Mouse (Mus musculus): Measurements from ENCODE around the gene Hormad2. TPM values are rescaled to one million over a fixed set of nuclear protein-coding genes. Genes with fewer than 3 reads are reported as not detected.

Gene Hormad2
- polyA plus RNA-seq, 1 experiment from 2014 or later: 0.56 TPM

DNA sequence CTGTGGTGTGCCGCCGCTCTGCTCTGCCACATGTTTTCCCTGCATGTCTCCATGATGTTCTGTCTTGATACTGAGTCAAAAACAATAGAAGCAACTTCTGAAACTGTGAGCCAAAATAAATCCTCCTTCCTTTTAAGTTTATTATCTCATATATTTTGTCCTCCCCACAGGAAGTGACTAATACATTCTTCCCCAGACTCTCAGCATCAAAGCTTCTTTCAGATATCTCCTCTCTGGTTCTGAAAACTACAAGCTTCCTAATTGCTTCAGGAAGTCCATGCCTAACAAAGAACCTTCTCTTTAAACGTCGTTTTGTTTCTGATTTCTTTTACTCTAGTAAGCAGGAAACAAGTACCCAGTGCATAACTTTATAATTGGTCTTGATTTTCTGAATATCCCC lies 6.4 kb downstream of the Hormad2 start:
- H3K36me3 ChIP-seq (ENCODE audit: control insufficient read depth, insufficient read depth): no peaks in the 10 kb centered on the region
- H3K27me3 ChIP-seq (ENCODE audit: control insufficient read depth, insufficient read depth, low read length): no peaks in the 10 kb centered on the region
- H3K4me3 ChIP-seq (ENCODE audit: low read length): no peak overlapping the region
- WGBS: 54% methylated on average over 4 of the region's 4 CpGs
- no peaks in the 10 kb centered on the region for H3K4me1 ChIP-seq (ENCODE audit: control insufficient read depth, insufficient read depth, low read length)
- no peak overlapping the region for H3K27ac ChIP-seq (ENCODE audit: low read length)
- ATAC-seq (replicated peaks; ENCODE audit: extremely low read depth, insufficient read depth, low FRiP score): no peak
- no peak overlapping the region for H3K4me2 ChIP-seq (ENCODE audit: low read depth, low read length)
- H3K9ac ChIP-seq (ENCODE audit: low read length): no peak overlapping the region
- H3K9me3 ChIP-seq (replicated peaks; ENCODE audit: control insufficient read depth, low read length): no peaks in the 10 kb centered on the region

DNA sequence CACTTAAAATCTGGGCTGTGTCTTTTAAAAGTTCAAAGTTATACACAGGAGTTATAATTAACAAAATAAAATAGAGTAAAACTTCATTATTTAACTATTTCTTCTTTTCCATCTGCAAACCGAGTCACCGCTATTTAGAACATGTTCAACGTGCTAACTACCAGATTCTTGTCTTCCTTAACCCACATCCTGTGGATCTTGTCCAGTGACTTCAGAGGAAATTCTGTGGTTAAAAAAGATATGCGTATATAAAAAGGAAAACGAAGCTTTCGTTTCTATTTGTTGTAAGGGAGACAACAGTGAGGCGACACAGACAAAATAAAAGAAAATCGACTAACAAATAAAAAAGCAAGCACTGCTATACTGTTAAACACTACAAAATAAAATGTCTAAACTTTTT lies 17.1 kb downstream of the Hormad2 start:
- Histone ChIP-seq H3K27ac (ENCODE audit: low read length) (no peak overlapping the region), H3K4me2 (ENCODE audit: low read depth, low read length) (no peak overlapping the region), H3K9ac (ENCODE audit: low read length) (no peak overlapping the region), H3K27me3 (ENCODE audit: control insufficient read depth, insufficient read depth, low read length) (no peaks in the 10 kb centered on the region), H3K4me3 (ENCODE audit: low read length) (no peak overlapping the region), H3K36me3 (ENCODE audit: control insufficient read depth, insufficient read depth) (no peaks in the 10 kb centered on the region), H3K9me3 (replicated peaks; ENCODE audit: control insufficient read depth, low read length) (no peaks in the 10 kb centered on the region), H3K4me1 (ENCODE audit: control insufficient read depth, insufficient read depth, low read length) (no peaks in the 10 kb centered on the region)
- ATAC-seq (replicated peaks; ENCODE audit: extremely low read depth, insufficient read depth, low FRiP score): no peak
- WGBS: 69% methylated on average over 8 of the region's 8 CpGs

DNA sequence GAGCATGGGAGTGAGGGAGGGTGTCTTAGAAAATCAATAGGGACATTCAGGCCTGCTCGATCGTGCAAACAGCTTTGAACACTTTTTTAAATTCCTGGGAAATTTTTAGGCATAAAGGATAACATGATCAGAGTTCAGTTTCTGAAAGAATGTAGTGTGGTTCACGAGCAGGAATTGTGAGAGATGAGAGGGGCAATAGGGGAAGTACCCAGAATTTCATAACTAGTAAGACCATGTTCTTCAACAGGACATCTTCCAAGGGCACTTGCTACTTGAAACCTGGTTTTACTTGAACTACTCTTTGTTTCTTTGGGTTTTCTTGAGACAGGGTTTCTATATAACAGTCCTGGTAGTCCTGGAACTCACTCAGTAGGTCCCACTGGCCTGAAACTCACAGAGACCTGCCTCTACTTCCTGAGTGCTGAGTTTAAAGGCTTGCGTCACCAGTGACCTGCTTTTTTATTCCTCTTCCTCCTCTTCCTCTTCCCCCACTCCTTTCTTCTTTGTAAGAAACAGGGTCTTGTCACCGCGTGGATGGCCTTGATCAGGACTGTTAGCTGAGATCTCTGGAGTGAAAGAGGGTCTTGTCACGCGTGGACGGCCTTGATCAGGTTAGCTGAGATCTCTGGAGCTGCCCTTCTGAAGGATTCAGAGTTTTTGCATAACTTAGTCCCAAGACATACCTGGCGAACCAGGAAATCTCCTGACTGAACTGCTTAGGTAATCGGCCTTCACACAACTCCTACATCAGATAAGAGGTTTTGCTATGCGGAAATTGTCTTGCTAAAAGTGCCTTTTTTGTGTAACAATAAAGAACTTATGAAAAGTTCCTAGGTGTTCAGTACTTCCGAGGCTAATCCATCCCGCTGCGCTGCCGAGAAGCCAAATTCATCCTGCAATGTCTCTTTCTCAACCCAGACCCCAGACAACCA lies 18.1 kb downstream of the Hormad2 start:
- Histone ChIP-seq H3K27ac (ENCODE audit: low read length) (no peak overlapping the region), H3K4me2 (ENCODE audit: low read depth, low read length) (no peak overlapping the region), H3K36me3 (ENCODE audit: control insufficient read depth, insufficient read depth) (no peaks in the 10 kb centered on the region), H3K9me3 (replicated peaks; ENCODE audit: control insufficient read depth, low read length) (no peaks in the 10 kb centered on the region), H3K4me1 (ENCODE audit: control insufficient read depth, insufficient read depth, low read length) (no peaks in the 10 kb centered on the region), H3K9ac (ENCODE audit: low read length) (no peak overlapping the region), H3K27me3 (ENCODE audit: control insufficient read depth, insufficient read depth, low read length) (no peaks in the 10 kb centered on the region), H3K4me3 (ENCODE audit: low read length) (no peak overlapping the region)
- 76% methylated on average over 16 of the region's 16 CpGs for WGBS
- no peak for ATAC-seq (replicated peaks; ENCODE audit: extremely low read depth, insufficient read depth, low FRiP score)

DNA sequence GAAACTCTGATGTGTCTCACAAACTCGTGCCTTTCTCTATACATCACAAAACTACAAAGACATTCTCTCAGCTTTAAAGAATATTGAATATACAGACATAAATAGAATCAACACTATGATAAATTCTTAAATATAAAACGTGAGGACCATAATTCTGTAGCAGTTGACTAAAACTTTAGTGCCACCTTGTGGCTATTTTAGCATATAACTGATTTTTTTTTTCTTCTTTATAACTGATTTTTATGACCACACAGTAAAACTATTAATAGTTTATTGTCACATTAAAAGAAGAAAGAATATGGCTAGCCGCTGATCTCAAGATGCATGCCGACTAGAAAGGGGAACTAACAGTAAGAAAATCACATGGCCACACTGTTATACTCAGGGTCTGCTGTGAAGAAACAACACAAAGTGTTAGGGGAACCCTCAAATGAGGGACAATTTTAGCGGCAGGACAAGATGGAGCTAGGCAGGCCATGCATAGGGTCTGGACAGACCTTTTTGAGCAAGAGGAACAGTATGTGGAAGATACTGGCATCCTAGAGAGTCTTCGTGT lies 18.9 kb downstream of the Hormad2 start:
- Histone ChIP-seq H3K4me2 (ENCODE audit: low read depth, low read length) (no peak overlapping the region), H3K27ac (ENCODE audit: low read length) (no peak overlapping the region), H3K27me3 (ENCODE audit: control insufficient read depth, insufficient read depth, low read length) (no peaks in the 10 kb centered on the region), H3K9ac (ENCODE audit: low read length) (no peak overlapping the region), H3K4me3 (ENCODE audit: low read length) (no peak overlapping the region), H3K9me3 (replicated peaks; ENCODE audit: control insufficient read depth, low read length) (no peaks in the 10 kb centered on the region), H3K4me1 (ENCODE audit: control insufficient read depth, insufficient read depth, low read length) (no peaks in the 10 kb centered on the region), H3K36me3 (ENCODE audit: control insufficient read depth, insufficient read depth) (no peaks in the 10 kb centered on the region)
- 31% methylated on average over 6 of the region's 6 CpGs for WGBS
- ATAC-seq (replicated peaks; ENCODE audit: extremely low read depth, insufficient read depth, low FRiP score): no peak

DNA sequence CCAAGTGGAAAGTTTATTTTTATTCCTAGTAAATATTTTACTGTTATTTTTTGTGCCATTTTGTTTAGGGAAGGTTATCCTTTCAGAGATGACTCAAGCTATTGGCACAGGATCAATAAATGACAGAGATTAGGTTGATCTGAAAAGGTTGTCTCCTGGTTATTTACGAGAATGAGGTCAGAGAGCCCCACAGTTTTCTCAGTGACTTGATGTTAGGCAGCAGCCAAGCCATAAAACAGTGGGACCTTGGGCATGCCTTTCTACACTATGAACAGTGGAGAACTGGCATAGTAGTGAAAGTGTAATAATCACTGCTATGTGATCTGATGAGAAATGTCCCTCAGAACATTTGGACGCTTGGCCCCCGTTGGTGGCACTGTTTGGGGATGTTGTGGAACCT lies 22.9 kb downstream of the Hormad2 start:
- H3K4me1 ChIP-seq (ENCODE audit: control insufficient read depth, insufficient read depth, low read length): no peaks in the 10 kb centered on the region
- no peak for ATAC-seq (replicated peaks; ENCODE audit: extremely low read depth, insufficient read depth, low FRiP score)
- H3K9me3 ChIP-seq (replicated peaks; ENCODE audit: control insufficient read depth, low read length): 0 out of 2 replicates have a peak, but pooled peaks cover 3% of the 10 kb centered on the region
- no peaks in the 10 kb centered on the region for H3K36me3 ChIP-seq (ENCODE audit: control insufficient read depth, insufficient read depth)
- H3K27me3 ChIP-seq (ENCODE audit: control insufficient read depth, insufficient read depth, low read length): no peaks in the 10 kb centered on the region
- no peak overlapping the region for H3K4me2 ChIP-seq (ENCODE audit: low read depth, low read length)
- no peak overlapping the region for H3K27ac ChIP-seq (ENCODE audit: low read length)
- no peak overlapping the region for H3K9ac ChIP-seq (ENCODE audit: low read length)
- H3K4me3 ChIP-seq (ENCODE audit: low read length): no peak overlapping the region
- 69% methylated on average over 3 of the region's 3 CpGs for WGBS

DNA sequence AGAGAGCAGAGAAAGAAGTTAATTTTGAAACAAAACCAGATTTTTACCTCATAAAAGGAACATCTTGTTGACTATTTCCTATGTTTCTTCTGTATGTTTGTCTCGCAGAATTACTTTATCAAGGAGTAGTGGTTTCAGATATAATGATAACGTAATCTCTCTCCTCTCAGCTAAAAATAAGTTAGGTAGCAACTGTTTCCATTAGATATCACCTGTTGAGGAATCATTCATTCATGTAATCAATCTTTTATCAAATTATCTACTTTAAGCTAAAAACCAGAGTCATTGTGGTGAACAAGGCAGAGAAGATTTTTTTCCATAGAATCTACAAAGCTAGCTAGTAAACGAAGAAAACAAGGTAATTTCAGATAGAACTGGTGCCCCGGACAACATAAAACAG lies 28.6 kb downstream of the Hormad2 start:
- Histone ChIP-seq H3K4me1 (ENCODE audit: control insufficient read depth, insufficient read depth, low read length) (no peaks in the 10 kb centered on the region), H3K4me2 (ENCODE audit: low read depth, low read length) (no peak overlapping the region), H3K27me3 (ENCODE audit: control insufficient read depth, insufficient read depth, low read length) (no peaks in the 10 kb centered on the region), H3K27ac (ENCODE audit: low read length) (no peak overlapping the region), H3K9me3 (replicated peaks; ENCODE audit: control insufficient read depth, low read length) (0 out of 2 replicates have a peak, but pooled peaks cover 3% of the 10 kb centered on the region), H3K9ac (ENCODE audit: low read length) (no peak overlapping the region), H3K4me3 (ENCODE audit: low read length) (no peak overlapping the region), H3K36me3 (ENCODE audit: control insufficient read depth, insufficient read depth) (no peaks in the 10 kb centered on the region)
- no peak for ATAC-seq (replicated peaks; ENCODE audit: extremely low read depth, insufficient read depth, low FRiP score)
- 74% methylated on average over 4 of the region's 4 CpGs for WGBS

DNA sequence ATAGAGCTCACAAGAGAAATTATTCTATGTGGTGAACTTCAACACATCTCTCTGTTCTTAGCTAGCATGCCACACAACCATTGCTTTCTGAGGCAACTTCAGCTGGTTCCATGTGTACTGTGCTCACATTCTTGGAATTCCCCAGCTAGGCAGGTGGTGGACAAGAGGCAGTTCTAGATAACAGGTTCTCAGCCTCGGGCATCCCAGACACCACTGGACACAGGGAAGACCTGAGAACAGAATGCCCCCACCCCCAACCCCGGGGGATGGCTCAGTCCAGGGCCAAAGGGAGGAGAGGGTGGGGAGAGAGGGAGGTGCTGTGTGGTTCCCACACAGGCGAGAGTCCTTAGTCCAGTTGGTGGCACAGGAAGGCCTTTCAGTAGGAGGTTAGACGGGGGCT lies 36.6 kb downstream of the Hormad2 start:
- no peak overlapping the region for H3K4me3 ChIP-seq (ENCODE audit: low read length)
- ATAC-seq (replicated peaks; ENCODE audit: extremely low read depth, insufficient read depth, low FRiP score): no peak
- no peaks in the 10 kb centered on the region for H3K27me3 ChIP-seq (ENCODE audit: control insufficient read depth, insufficient read depth, low read length)
- no peaks in the 10 kb centered on the region for H3K36me3 ChIP-seq (ENCODE audit: control insufficient read depth, insufficient read depth)
- no peaks in the 10 kb centered on the region for H3K9me3 ChIP-seq (replicated peaks; ENCODE audit: control insufficient read depth, low read length)
- WGBS: 28% methylated on average over 4 of the region's 4 CpGs
- H3K4me2 ChIP-seq (ENCODE audit: low read depth, low read length): no peak overlapping the region
- no peak overlapping the region for H3K27ac ChIP-seq (ENCODE audit: low read length)
- H3K9ac ChIP-seq (ENCODE audit: low read length): no peak overlapping the region
- peaks cover 9% of the 10 kb centered on the region for H3K4me1 ChIP-seq (ENCODE audit: control insufficient read depth, insufficient read depth, low read length)

DNA sequence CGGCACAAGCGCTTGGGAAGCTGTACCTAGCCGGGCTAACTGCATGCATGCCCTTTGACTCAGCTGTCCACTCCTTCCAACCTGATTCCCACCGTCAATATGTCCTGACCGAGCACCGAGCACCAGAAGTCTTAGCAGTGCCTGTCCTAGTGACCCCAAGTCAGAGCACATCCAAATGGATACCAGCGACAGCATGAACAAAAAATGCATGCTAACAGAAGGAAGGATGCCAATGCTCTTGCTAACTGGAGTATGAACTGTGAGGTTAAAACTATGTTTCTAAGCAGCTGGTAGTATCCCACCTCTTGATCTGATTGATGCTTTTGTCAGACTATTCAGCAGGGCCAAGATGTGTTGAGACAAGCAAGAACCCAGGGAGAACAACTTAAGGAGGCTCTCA lies 37.5 kb downstream of the Hormad2 start:
- no peaks in the 10 kb centered on the region for H3K9me3 ChIP-seq (replicated peaks; ENCODE audit: control insufficient read depth, low read length)
- WGBS: 70% methylated on average over 7 of the region's 7 CpGs
- H3K27me3 ChIP-seq (ENCODE audit: control insufficient read depth, insufficient read depth, low read length): no peaks in the 10 kb centered on the region
- no peak for ATAC-seq (replicated peaks; ENCODE audit: extremely low read depth, insufficient read depth, low FRiP score)
- no peak overlapping the region for H3K4me2 ChIP-seq (ENCODE audit: low read depth, low read length)
- H3K36me3 ChIP-seq (ENCODE audit: control insufficient read depth, insufficient read depth): no peaks in the 10 kb centered on the region
- H3K4me1 ChIP-seq (ENCODE audit: control insufficient read depth, insufficient read depth, low read length): peaks cover 9% of the 10 kb centered on the region
- H3K9ac ChIP-seq (ENCODE audit: low read length): no peak overlapping the region
- no peak overlapping the region for H3K4me3 ChIP-seq (ENCODE audit: low read length)
- H3K27ac ChIP-seq (ENCODE audit: low read length): no peak overlapping the region

DNA sequence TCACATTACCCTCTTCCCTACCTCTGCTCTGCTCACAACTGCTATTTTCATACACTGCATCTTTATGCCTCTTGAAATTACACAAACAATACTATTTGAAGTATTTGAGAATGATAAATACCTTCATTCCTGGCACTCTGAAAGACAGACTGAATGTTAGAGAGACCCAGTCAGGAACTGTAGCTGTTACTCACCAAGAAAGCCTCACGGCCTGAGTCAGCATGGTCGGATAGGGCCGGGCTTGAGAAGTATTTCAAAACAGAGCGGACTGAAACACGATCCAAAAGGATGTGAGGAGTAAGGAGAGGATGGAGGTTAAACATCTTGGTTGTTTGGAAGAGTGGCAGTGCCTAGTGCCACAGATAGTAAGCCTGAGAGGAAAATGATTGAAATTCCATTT lies 39.7 kb downstream of the Hormad2 start:
- H3K4me1 ChIP-seq (ENCODE audit: control insufficient read depth, insufficient read depth, low read length): peaks cover 9% of the 10 kb centered on the region
- H3K9ac ChIP-seq (ENCODE audit: low read length): no peak overlapping the region
- H3K4me2 ChIP-seq (ENCODE audit: low read depth, low read length): no peak overlapping the region
- H3K9me3 ChIP-seq (replicated peaks; ENCODE audit: control insufficient read depth, low read length): no peaks in the 10 kb centered on the region
- no peak; the same call in 1 of the 2 replicates for ATAC-seq (replicated peaks; ENCODE audit: extremely low read depth, insufficient read depth, low FRiP score)
- no peak overlapping the region for H3K4me3 ChIP-seq (ENCODE audit: low read length)
- no peak overlapping the region for H3K27ac ChIP-seq (ENCODE audit: low read length)
- no peaks in the 10 kb centered on the region for H3K27me3 ChIP-seq (ENCODE audit: control insufficient read depth, insufficient read depth, low read length)
- 26% methylated on average over 5 of the region's 5 CpGs for WGBS
- no peaks in the 10 kb centered on the region for H3K36me3 ChIP-seq (ENCODE audit: control insufficient read depth, insufficient read depth)

All from heart, embryonic 16.5 days (tissue).